Mouse (Mus musculus): Measurements from ENCODE around the gene Gm28510. TPM values are rescaled to one million over a fixed set of nuclear protein-coding genes. Genes with fewer than 3 reads are reported as not detected.

Gm28510 gene
- not detected in 2 replicates for polyA plus RNA-seq (2021; fragmentation: Nextera tagmentation)
- long read RNA-seq, experiment 1: 0 reads
- long read RNA-seq, experiment 2: 0 reads

DNA sequence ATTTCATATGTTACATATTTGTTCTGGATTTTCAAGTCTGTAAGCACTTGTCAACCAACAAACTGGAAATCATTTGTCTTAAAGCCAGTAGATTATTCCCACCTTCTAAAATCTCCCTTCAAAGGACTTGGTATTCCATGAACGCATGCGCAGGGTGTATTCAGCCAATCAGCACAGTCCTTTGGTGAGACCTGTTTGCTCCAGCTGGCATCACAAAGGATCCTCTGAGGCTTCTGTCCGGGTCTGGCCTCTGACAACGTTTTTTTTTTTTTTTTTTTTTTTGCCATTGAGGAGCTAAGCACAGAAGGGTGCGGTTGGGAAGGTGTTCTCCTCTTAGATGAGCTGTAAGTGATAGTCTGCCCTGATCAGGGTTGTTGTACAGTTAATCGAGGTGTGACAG is at the start of gene Gm28510:
Gene Gm28510 (plus strand): TSS at position 301 of the 400 bp plus-strand sequence.

Other genes with a start within 250 kb of the Gm28510 start
- gene Gm20834, start 88.1 kb upstream of the Gm28510 start, polyA plus RNA-seq (2021; fragmentation: Nextera tagmentation): not detected in 2 replicates
- not detected in 2 replicates for gene Gm20737, start 123.3 kb downstream of the Gm28510 start, polyA plus RNA-seq (2021; fragmentation: Nextera tagmentation)
- not detected in 2 replicates for gene Gm21775, start 140.7 kb downstream of the Gm28510 start, polyA plus RNA-seq (2021; fragmentation: Nextera tagmentation)
- gene Gm21900, start 203.6 kb downstream of the Gm28510 start, polyA plus RNA-seq (2021; fragmentation: Nextera tagmentation): not detected in 2 replicates

Measured in layer of hippocampus, adult 6 months (tissue).